Mouse (Mus musculus) limb, embryonic 13.5 days (tissue): ENCODE results near the gene Tmem158. TPM values are rescaled to one million over a fixed set of nuclear protein-coding genes. Genes with fewer than 3 reads are reported as not detected.

Experiments used
- ATAC-seq: fragments of 200-750 bp; cut with Nextera tagmentation; 2 replicates; pipeline ENCODE4 v1.8.0; 2017; ENCODE audit warnings: low read depth, moderate number of reproducible peaks, moderate TSS enrichment; ENCODE audit not compliant: low FRiP score
- H3K27ac ChIP-seq: fragments of 300-500 bp; sonication (generic); 2 replicates; pipeline ENCODE4 v1.5.1; 2015; ENCODE audit warnings: inconsistent platforms, mild to moderate bottlenecking, moderate library complexity
- H3K27me3 ChIP-seq: fragments of 300-500 bp; sonication (generic); 2 replicates; pipeline ENCODE4 v1.6.1; 2015; ENCODE audit warnings: mild to moderate bottlenecking, inconsistent platforms
- H3K36me3 ChIP-seq: fragments of 300-500 bp; sonication (generic); 2 replicates; pipeline ENCODE4 v1.6.1; 2015; ENCODE audit warnings: inconsistent platforms, mild to moderate bottlenecking, moderate library complexity
- H3K4me1 ChIP-seq: fragments of 300-500 bp; sonication (generic); 2 replicates; pipeline ENCODE4 v1.6.1; 2015; ENCODE audit warnings: inconsistent platforms
- H3K4me2 ChIP-seq: fragments of 300-500 bp; sonication (generic); replicated peaks from 2 replicates; pipeline ENCODE4 v1.6.1; 2015; ENCODE audit warnings: inconsistent platforms, mild to moderate bottlenecking, moderate library complexity
- H3K4me3 ChIP-seq: fragments of 300-500 bp; sonication (generic); 2 replicates; pipeline ENCODE4 v1.5.1; 2015; ENCODE audit warnings: moderate library complexity, mild to moderate bottlenecking, inconsistent platforms
- H3K9ac ChIP-seq: fragments of 300-500 bp; sonication (generic); 2 replicates; pipeline ENCODE4 v1.6.1; 2015; ENCODE audit warnings: mild to moderate bottlenecking, inconsistent platforms
- H3K9me3 ChIP-seq: fragments of 300-500 bp; sonication (generic); 2 replicates; pipeline ENCODE4 v1.6.1; 2016; ENCODE audit warnings: inconsistent platforms
- WGBS: fragments of 180-500 bp; shearing (Covaris S2); methylation state at CpG from one replicate; pipeline ENCODE4 v1.1.7; 2015; 5-methylcytosine and 5-hydroxymethylcytosine counted together
- polyA plus RNA-seq: library from polyadenylated mRNA; unstranded; fragments of >200 nt; fragmentation: Nextera tagmentation; extraction: Ambion mirVana; gene quantifications from 2 replicates; pipeline ENCODE4 v1.2.1, GENCODE M21; 2015

The Tmem158 gene
- polyA plus RNA-seq, 1 experiment from 2014 or later: 15.3 TPM

DNA sequence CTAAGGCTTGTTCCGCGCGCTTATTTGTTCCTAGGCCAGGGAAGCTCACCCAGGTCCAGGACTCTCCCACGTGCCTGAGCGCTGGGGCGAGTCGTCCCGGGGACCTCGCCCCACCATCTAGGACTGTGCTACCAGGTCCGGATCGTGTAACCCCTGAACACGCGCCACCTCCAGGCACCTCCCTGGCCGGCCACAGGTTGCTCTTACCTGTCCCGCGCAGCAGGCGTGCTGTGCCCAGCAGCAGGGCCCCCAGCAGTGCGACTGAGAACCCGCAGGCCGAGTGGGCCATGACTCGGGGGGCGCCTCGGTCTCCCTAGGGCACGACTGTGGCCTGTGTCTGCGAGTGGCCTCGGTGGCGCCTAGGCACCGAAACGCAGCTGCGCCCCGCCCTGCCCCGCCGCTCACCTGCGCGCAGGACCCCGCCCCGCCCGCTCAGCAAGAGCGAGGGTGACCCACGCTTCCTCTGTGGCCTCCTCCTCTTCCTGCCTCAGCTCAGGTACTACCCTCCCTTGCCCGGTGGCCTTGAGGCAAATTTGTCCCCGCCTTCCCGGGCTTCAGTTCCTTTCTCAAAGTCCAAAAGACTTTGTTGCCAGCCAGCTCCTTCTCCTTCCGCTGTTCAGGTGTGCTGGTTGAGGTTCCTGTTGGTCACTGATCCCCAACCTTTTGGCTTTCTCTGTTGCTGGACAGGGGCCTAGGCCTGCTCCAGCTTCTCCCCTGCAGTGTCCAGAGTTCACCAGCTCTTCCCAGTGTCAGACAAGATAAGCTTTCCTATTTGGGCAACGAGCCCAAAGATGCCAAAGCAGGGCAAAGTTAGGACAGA lies 44.7 kb downstream of the Tmem158 start, which contains the start of gene Cdcp1:
Cdcp1 (minus strand) TSS at position 418 of the 820 bp plus-strand sequence.
- Histone ChIP-seq H3K4me3 (peak within 1 kb of the TSS; percentile 44), H3K9me3 (no peaks in the 10 kb centered on the region), H3K27me3 (peaks cover 38% of the 10 kb centered on the region), H3K4me2 (peak within 1 kb of the TSS; percentile 69), H3K36me3 (no peaks in the 10 kb centered on the region), H3K9ac (peak within 1 kb of the TSS; percentile 59), H3K4me1 (peaks cover 5% of the 10 kb centered on the region; the same call in 1 of the 2 replicates), H3K27ac (no peak within 1 kb of the TSS)
- WGBS: 7% methylated on average over 41 of the region's 45 CpGs
- peak; percentile 36; the same call in 1 of the 2 replicates for ATAC-seq

DNA sequence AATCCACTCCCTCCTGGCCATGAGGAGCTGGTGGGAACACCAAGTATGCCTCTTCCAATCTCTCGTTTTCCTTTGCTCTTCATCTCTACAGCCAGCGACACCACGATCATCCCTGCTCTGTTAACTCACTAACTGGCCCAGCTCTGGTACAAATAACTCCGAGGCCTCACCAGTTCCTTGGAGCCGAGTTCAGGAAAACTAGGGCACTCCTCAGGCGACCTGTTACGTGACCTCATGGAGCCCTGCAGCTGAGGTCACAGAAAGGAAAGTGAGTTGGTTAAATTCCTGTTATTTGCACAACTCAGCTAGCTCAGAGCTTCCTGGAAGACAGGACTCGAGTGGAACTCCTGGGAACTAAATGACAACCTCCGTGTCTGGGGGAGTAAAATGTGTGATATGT lies 47.2 kb downstream of the Tmem158 start:
- Histone ChIP-seq H3K9me3 (no peaks in the 10 kb centered on the region), H3K4me2 (no peak overlapping the region), H3K27ac (no peak overlapping the region), H3K4me1 (peaks cover 5% of the 10 kb centered on the region; the same call in 1 of the 2 replicates), H3K27me3 (peaks cover 38% of the 10 kb centered on the region), H3K36me3 (no peaks in the 10 kb centered on the region), H3K4me3 (no peak overlapping the region), H3K9ac (no peak overlapping the region)
- 76% methylated on average over 9 of the region's 9 CpGs for WGBS
- no peak for ATAC-seq

Other genes with a start within 250 kb of the Tmem158 start
- gene Tmem42, start 239.4 kb downstream of the Tmem158 start, polyA plus RNA-seq: 21.0 and 23.3 TPM in 2 replicates
- 0.78 and 0.88 TPM in 2 replicates for gene Tgm4, start 226.0 kb downstream of the Tmem158 start, polyA plus RNA-seq
- gene Zdhhc3, start 147.6 kb downstream of the Tmem158 start, polyA plus RNA-seq: 68.5 and 70.2 TPM in 2 replicates
- 97.0 and 99.0 TPM in 2 replicates for gene Exosc7, start 147.5 kb downstream of the Tmem158 start, polyA plus RNA-seq
- 0.24 and 0.32 TPM in 2 replicates for gene Clec3b, start 109.8 kb downstream of the Tmem158 start, polyA plus RNA-seq
- 4.8 and 5.3 TPM in 2 replicates for gene Cdcp1, start 44.7 kb downstream of the Tmem158 start, polyA plus RNA-seq
- 1,028 and 1,139 TPM in 2 replicates for gene Lars2, start 106.2 kb upstream of the Tmem158 start, polyA plus RNA-seq
- 50.3 and 54.9 TPM in 2 replicates for gene Limd1, start 217.9 kb upstream of the Tmem158 start, polyA plus RNA-seq